ENCODE assay signal across 7 mouse cellular contexts in genomic region chr1:155099280-155099848, GRCm38 (mm10). TPM values are rescaled to one million over a fixed set of nuclear protein-coding genes. Genes with fewer than 3 reads are reported as not detected.
DNase-seq lines count a peak whose midpoint lies in the region; ATAC-seq and TF ChIP-seq lines count a peak whose summit lies in the region.

TSS of gene Ier5 (minus strand) at chr1:155099636.

- peak within 1 kb of the TSS; percentile 85 for H3K4me2 ChIP-seq in embryonic facial prominence, embryonic 11.5 days (ENCODE audit: low read depth, low read length)
- H3K4me2 ChIP-seq in limb, embryonic 12.5 days = peak within 1 kb of the TSS; percentile 81
- peak within 1 kb of the TSS; percentile 91 for H3K4me2 ChIP-seq in midbrain, embryonic 15.5 days

- DNase-seq in adrenal gland, postnatal 14 days = peak; percentile 97
- peak; percentile 99 for DNase-seq in embryonic facial prominence, embryonic 11.5 days (ENCODE audit: low spot score)
- DNase-seq in heart, adult 18-20 months = peak; percentile 98 to 99
- DNase-seq in kidney, adult 2 months = peak; percentile 98
- DNase-seq in spleen, adult 2 months (ENCODE audit: low read depth in 1 of 2, low spot score in 2 of 2) = peak; percentile 94 to 95

- peak within 1 kb of the TSS; percentile 96 for H3K9ac ChIP-seq in embryonic facial prominence, embryonic 11.5 days (replicated peaks; ENCODE audit: low read length)
- H3K9ac ChIP-seq in limb, embryonic 12.5 days (replicated peaks) = peak within 1 kb of the TSS; percentile 99
- H3K9ac ChIP-seq in midbrain, embryonic 15.5 days = peak within 1 kb of the TSS; percentile 99

- TF ChIP-seq POLR2A in kidney, adult 2 months (IDR thresholded peaks at IDR 0.05; ENCODE audit: low read depth, low read length) = peak; percentile 99
- TF ChIP-seq POLR2A in spleen, adult 2 months (IDR thresholded peaks at IDR 0.05; ENCODE audit: low read depth, low read length) = peak; percentile 99

- no peaks in the 10 kb centered on the region for H3K4me1 ChIP-seq in embryonic facial prominence, embryonic 11.5 days (ENCODE audit: control insufficient read depth, insufficient read depth, low read length)
- no peaks in the 10 kb centered on the region; the same call in 1 of the 2 replicates for H3K4me1 ChIP-seq in kidney, adult 2 months (ENCODE audit: control insufficient read depth, insufficient read depth, low read length)
- peaks cover 24% of the 10 kb centered on the region for H3K4me1 ChIP-seq in limb, embryonic 12.5 days (replicated peaks)
- H3K4me1 ChIP-seq in midbrain, embryonic 15.5 days = peaks cover 29% of the 10 kb centered on the region
- peaks cover 3% of the 10 kb centered on the region; the same call in 1 of the 2 replicates for H3K4me1 ChIP-seq in spleen, adult 2 months (ENCODE audit: control insufficient read depth, insufficient read depth, insufficient read length)

- peak within 1 kb of the TSS; percentile 99 for H3K4me3 ChIP-seq in embryonic facial prominence, embryonic 11.5 days (ENCODE audit: low read depth, low read length)
- H3K4me3 ChIP-seq in kidney, adult 2 months (ENCODE audit: insufficient read depth, low read depth, low read length) = peak within 1 kb of the TSS; percentile 76
- peak within 1 kb of the TSS; percentile 99 for H3K4me3 ChIP-seq in limb, embryonic 12.5 days (replicated peaks)
- peak within 1 kb of the TSS; percentile 95 for H3K4me3 ChIP-seq in midbrain, embryonic 15.5 days
- H3K4me3 ChIP-seq in spleen, adult 2 months (ENCODE audit: extremely low read depth, insufficient read depth, insufficient read length) = peak within 1 kb of the TSS; percentile 96

- H3K9me3 ChIP-seq in embryonic facial prominence, embryonic 11.5 days (replicated peaks; ENCODE audit: control insufficient read depth, low read length) = no peaks in the 10 kb centered on the region
- H3K9me3 ChIP-seq in limb, embryonic 12.5 days = no peaks in the 10 kb centered on the region
- H3K9me3 ChIP-seq in midbrain, embryonic 15.5 days = no peaks in the 10 kb centered on the region

- H3K27me3 ChIP-seq in embryonic facial prominence, embryonic 11.5 days (ENCODE audit: control insufficient read depth, insufficient read depth, low read length) = no peaks in the 10 kb centered on the region
- H3K27me3 ChIP-seq in kidney, adult 2 months (replicated peaks; ENCODE audit: control insufficient read depth, insufficient read depth, low read length) = no peaks in the 10 kb centered on the region
- no peaks in the 10 kb centered on the region for H3K27me3 ChIP-seq in limb, embryonic 12.5 days
- H3K27me3 ChIP-seq in midbrain, embryonic 15.5 days (replicated peaks) = no peaks in the 10 kb centered on the region
- no peaks in the 10 kb centered on the region for H3K27me3 ChIP-seq in spleen, adult 2 months (ENCODE audit: control insufficient read depth, insufficient read depth, low read length)

- H3K27ac ChIP-seq in embryonic facial prominence, embryonic 11.5 days (replicated peaks; ENCODE audit: low read depth, low read length) = peak within 1 kb of the TSS; percentile 67
- peak within 1 kb of the TSS; percentile 72 for H3K27ac ChIP-seq in kidney, adult 2 months (ENCODE audit: insufficient read depth, low read depth, low read length)
- H3K27ac ChIP-seq in limb, embryonic 12.5 days = peak within 1 kb of the TSS; percentile 87
- peak within 1 kb of the TSS; percentile 90 for H3K27ac ChIP-seq in midbrain, embryonic 15.5 days
- peak within 1 kb of the TSS; percentile 98 for H3K27ac ChIP-seq in spleen, adult 2 months (ENCODE audit: insufficient read depth, low read length)

- no peaks in the 10 kb centered on the region; the same call in 1 of the 2 replicates for H3K36me3 ChIP-seq in embryonic facial prominence, embryonic 11.5 days (replicated peaks; ENCODE audit: control insufficient read depth, insufficient read depth, low read depth, low read length)
- no peaks in the 10 kb centered on the region for H3K36me3 ChIP-seq in kidney, adult 2 months (ENCODE audit: control insufficient read depth, insufficient read depth, low read length)
- H3K36me3 ChIP-seq in limb, embryonic 12.5 days = no peaks in the 10 kb centered on the region
- H3K36me3 ChIP-seq in midbrain, embryonic 15.5 days (replicated peaks) = no peaks in the 10 kb centered on the region
- peaks cover 2% of the 10 kb centered on the region for H3K36me3 ChIP-seq in spleen, adult 2 months (ENCODE audit: control insufficient read depth, insufficient read depth, low read length)

- peak; percentile 95 for ATAC-seq in embryonic facial prominence, embryonic 11.5 days (replicated peaks; ENCODE audit: insufficient number of reproducible peaks, low FRiP score, low TSS enrichment, low read depth)
- ATAC-seq in limb, embryonic 12.5 days (ENCODE audit: insufficient number of reproducible peaks, insufficient read depth, low FRiP score, low TSS enrichment, low read depth) = peak; percentile 98
- peak; percentile 98 for ATAC-seq in midbrain, embryonic 15.5 days (replicated peaks)

- no peak for TF ChIP-seq CTCF in kidney, adult 2 months (conservative IDR thresholded peaks at IDR 0.05; ENCODE audit: insufficient read depth, insufficient read length, low read depth, low read length)
- TF ChIP-seq CTCF in spleen, adult 2 months (IDR thresholded peaks at IDR 0.05; ENCODE audit: extremely low read depth, insufficient read depth, insufficient read length, insufficient replicate concordance) = no peak

- WGBS in embryonic facial prominence, embryonic 11.5 days = under 1% methylated on average over 40 of the region's 40 CpGs
- WGBS in kidney, adult 2 months = under 1% methylated on average over 40 of the region's 40 CpGs
- WGBS in limb, embryonic 12.5 days = 1% methylated on average over 40 of the region's 40 CpGs
- under 1% methylated on average over 40 of the region's 40 CpGs for WGBS in midbrain, embryonic 15.5 days
- under 1% methylated on average over 40 of the region's 40 CpGs for WGBS in spleen, adult 2 months

RNA-seq across cellular contexts. Expression of gene Ier5, which starts in this region (rescaled TPM):
- 11.1 and 12.9 TPM in 2 replicates for total RNA-seq in adrenal gland, postnatal 14 days (2021)
- 16.4 and 19.0 TPM in 2 replicates for polyA plus RNA-seq in embryonic facial prominence, embryonic 11.5 days (2014; fragmentation: Nextera tagmentation; extraction: Ambion mirVana)
- total RNA-seq in heart, adult 18-20 months (2021) = 10 to 100 TPM; 18.8 to 21.4 TPM
- 8.6 and 9.8 TPM in 2 replicates for polyA plus RNA-seq in kidney, adult 2 months (2012; rRNA removed)
- 15.8 and 16.1 TPM in 2 replicates for polyA plus RNA-seq in limb, embryonic 12.5 days (2016; fragmentation: Nextera tagmentation; extraction: Ambion mirVana)
- polyA plus RNA-seq in midbrain, embryonic 15.5 days (2015; fragmentation: Nextera tagmentation; extraction: Ambion mirVana) = 7.2 and 9.4 TPM in 2 replicates
- 47.7 and 82.0 TPM in 2 replicates for polyA plus RNA-seq in spleen, adult 2 months (2012; rRNA removed)

Comparison
In these comparisons a context has a peak if more than half of its experiments do, and no peak if none do; other contexts are left out.
1. Peak in every context shown above with its lines: DNase-seq, ATAC-seq, H3K4me3 ChIP-seq and H3K27ac ChIP-seq.